Mouse (Mus musculus): ENCODE results near the gene Kcnab3. TPM values are rescaled to one million over a fixed set of nuclear protein-coding genes. Genes with fewer than 3 reads are reported as not detected.

Kcnab3 gene
- polyA plus RNA-seq, 1 experiment from 2014 or later, result 1.7 TPM

DNA sequence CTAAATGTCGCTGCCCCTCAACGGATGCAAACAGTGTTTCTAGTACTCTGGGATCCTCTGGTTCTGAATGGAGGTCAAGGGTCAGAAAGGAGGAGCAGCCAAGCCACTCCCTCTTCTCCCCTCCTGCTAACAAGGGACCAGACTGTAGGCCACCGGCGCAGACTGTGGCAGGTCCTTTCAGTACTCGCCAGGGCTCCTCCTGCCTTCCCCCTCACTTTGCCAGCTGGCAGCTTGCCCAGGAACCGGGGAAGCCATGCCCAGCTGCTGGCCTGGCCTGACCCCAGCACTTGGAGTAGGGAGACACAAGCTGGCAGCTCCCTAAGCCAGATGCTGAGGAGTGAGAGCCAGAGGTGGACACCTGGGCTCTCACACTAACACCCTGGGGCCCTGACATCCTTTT is 38.9 kb downstream of the Kcnab3 start:
- DNase-seq (ENCODE audit: low spot score) (peak; percentile 94), ATAC-seq (ENCODE audit: low read depth) (peak; percentile 39)
- H3K9ac ChIP-seq (ENCODE audit: low read depth, low read length), result peak overlapping the region; percentile 64
- peak overlapping the region; percentile 95 for H3K4me3 ChIP-seq (ENCODE audit: low read depth, low read length)
- peak overlapping the region; percentile 73 for H3K4me2 ChIP-seq (ENCODE audit: low read depth, low read length)
- H3K27ac ChIP-seq (replicated peaks; ENCODE audit: low read depth, low read length), result peak overlapping the region; percentile 100
- peaks cover 19% of the 10 kb centered on the region for H3K4me1 ChIP-seq (ENCODE audit: control insufficient read depth, insufficient read depth, low read length)
- H3K36me3 ChIP-seq (ENCODE audit: control insufficient read depth, insufficient read depth, low read length), result peaks cover 43% of the 10 kb centered on the region
- 6% methylated on average over 5 of the region's 6 CpGs for WGBS
- no peaks in the 10 kb centered on the region for H3K27me3 ChIP-seq (replicated peaks; ENCODE audit: control insufficient read depth, insufficient read depth, low read length)
- no peaks in the 10 kb centered on the region for H3K9me3 ChIP-seq (ENCODE audit: control insufficient read depth, low read length)

DNA sequence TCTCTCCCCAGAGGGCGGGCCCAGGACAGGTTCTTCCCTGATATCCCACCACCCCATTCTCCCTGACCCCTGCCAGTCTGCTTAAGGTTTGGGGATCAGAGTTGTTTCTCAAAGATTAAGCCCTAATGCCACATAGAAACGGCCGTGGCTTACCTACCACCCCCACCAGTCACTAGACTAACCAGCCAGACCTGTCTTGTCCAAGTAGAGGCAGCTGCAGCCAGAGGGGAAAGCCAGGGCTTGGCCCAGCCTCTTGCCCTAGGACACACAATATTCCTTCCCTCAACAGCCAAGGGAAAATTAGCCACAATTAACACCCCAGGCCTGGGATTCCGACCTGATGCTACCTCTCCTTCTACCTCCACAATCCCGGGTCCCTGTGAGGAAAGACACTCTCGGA is 39.7 kb downstream of the Kcnab3 start:
- 12% methylated on average over 6 of the region's 6 CpGs for WGBS
- DNase-seq (ENCODE audit: low spot score) (peak; percentile 72), ATAC-seq (ENCODE audit: low read depth) (no peak; the same call in 1 of the 2 replicates)
- H3K4me2 ChIP-seq (ENCODE audit: low read depth, low read length), result peak overlapping the region; percentile 73
- peak overlapping the region; percentile 100 for H3K27ac ChIP-seq (replicated peaks; ENCODE audit: low read depth, low read length)
- H3K36me3 ChIP-seq (ENCODE audit: control insufficient read depth, insufficient read depth, low read length), result peaks cover 35% of the 10 kb centered on the region
- peak overlapping the region; percentile 95 for H3K4me3 ChIP-seq (ENCODE audit: low read depth, low read length)
- no peaks in the 10 kb centered on the region for H3K27me3 ChIP-seq (replicated peaks; ENCODE audit: control insufficient read depth, insufficient read depth, low read length)
- peak overlapping the region; percentile 64 for H3K9ac ChIP-seq (ENCODE audit: low read depth, low read length)
- H3K9me3 ChIP-seq (ENCODE audit: control insufficient read depth, low read length), result no peaks in the 10 kb centered on the region
- H3K4me1 ChIP-seq (ENCODE audit: control insufficient read depth, insufficient read depth, low read length), result peaks cover 23% of the 10 kb centered on the region

DNA sequence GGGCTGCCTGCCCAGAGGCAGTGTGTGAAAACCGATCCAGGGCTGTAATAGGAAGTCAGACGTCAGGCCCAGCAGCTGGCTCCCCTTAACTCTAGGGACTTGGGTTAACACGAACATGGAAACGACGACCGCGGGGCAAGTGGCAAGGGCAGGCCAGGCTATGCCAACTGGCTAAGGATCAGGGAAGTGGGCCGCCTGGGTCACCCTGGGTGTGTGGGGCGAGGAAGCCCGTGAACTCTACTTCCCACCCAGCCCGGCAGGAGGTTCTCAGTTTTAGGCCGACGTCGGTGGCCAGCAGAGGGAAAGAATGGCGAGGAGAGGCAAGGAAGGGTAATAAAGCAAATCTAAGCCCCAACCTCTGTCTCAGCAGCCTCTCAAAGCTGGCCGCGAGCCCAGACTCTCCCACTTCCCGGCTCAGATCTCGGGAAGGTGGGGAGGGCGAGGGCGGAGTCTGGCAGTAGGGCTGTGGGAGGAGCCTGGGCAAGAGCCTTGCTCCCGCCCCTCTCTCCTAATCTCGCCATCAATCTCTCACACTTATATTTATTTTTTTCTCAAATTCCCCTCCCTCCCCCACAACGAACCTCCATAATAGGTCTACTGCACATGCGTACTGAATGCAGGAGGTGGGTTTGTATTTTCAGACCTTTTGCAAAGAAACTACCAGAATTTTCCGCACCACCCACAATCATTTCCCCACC is 40.2 kb downstream of the Kcnab3 start:
- H3K36me3 ChIP-seq (ENCODE audit: control insufficient read depth, insufficient read depth, low read length), result peaks cover 29% of the 10 kb centered on the region

DNA sequence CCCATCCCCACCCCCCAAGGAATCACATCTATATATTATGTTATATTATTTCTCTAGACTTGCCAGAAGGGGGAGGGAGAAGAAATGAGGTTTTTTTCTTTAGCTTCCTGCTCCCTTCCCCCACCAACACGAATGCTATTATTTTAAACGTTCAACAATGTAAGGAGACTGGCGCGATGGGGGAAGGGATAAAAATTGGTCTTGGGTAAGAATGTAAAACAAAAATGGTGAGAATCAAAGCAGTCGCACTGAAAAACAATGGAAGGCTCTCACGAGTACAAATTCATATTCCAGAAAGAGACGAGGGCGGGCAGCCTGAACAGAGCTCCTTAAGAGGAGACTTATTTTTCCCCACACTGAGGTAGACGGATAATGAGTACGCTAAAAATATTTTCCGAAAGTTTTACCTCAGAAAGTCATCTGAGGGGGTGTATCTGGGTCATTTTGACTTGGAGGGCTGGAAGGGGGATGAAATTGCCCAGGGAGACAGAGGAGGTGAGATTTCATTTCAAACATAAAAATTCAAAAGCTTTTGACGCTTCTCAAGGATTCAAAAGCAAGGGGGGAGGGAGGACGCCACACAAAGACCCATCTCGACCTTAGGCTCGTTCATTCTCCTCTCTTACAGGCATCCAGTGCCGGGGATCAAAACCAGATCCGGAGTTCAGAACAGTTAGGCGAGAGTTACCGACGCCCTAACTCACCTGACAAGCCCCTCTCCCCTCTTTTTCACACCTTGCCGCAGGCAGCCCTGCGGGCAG is 41.0 kb downstream of the Kcnab3 start:
- peaks cover 36% of the 10 kb centered on the region for H3K4me1 ChIP-seq (ENCODE audit: control insufficient read depth, insufficient read depth, low read length)
- peak overlapping the region; percentile 100 for H3K27ac ChIP-seq (replicated peaks; ENCODE audit: low read depth, low read length)
- under 1% methylated on average over 22 of the region's 22 CpGs for WGBS
- DNase-seq (ENCODE audit: low spot score) (peak; percentile 38), ATAC-seq (ENCODE audit: low read depth) (peak; percentile 2; the same call in 1 of the 2 replicates)
- H3K4me3 ChIP-seq (ENCODE audit: low read depth, low read length), result peak overlapping the region; percentile 95
- peak overlapping the region; percentile 73 for H3K4me2 ChIP-seq (ENCODE audit: low read depth, low read length)
- H3K9ac ChIP-seq (ENCODE audit: low read depth, low read length), result peak overlapping the region; percentile 100
- H3K36me3 ChIP-seq (ENCODE audit: control insufficient read depth, insufficient read depth, low read length), result peaks cover 22% of the 10 kb centered on the region
- H3K27me3 ChIP-seq (replicated peaks; ENCODE audit: control insufficient read depth, insufficient read depth, low read length), result no peaks in the 10 kb centered on the region
- H3K9me3 ChIP-seq (ENCODE audit: control insufficient read depth, low read length), result no peaks in the 10 kb centered on the region

More for the DNA sequence above, 40.2 kb downstream of the Kcnab3 start:
- Histone ChIP-seq H3K4me1 (ENCODE audit: control insufficient read depth, insufficient read depth, low read length) (peaks cover 29% of the 10 kb centered on the region), H3K27ac (replicated peaks; ENCODE audit: low read depth, low read length) (peak overlapping the region; percentile 100), H3K9ac (ENCODE audit: low read depth, low read length) (peak overlapping the region; percentile 100), H3K4me2 (ENCODE audit: low read depth, low read length) (peak overlapping the region; percentile 73), H3K9me3 (ENCODE audit: control insufficient read depth, low read length) (no peaks in the 10 kb centered on the region), H3K27me3 (replicated peaks; ENCODE audit: control insufficient read depth, insufficient read depth, low read length) (no peaks in the 10 kb centered on the region), H3K4me3 (ENCODE audit: low read depth, low read length) (peak overlapping the region; percentile 95)
- WGBS, result 0% methylated on average over 24 of the region's 26 CpGs
- peak; percentile 79 for ATAC-seq (ENCODE audit: low read depth)
- DNase-seq (ENCODE audit: low spot score), result peak; percentile 99

DNA sequence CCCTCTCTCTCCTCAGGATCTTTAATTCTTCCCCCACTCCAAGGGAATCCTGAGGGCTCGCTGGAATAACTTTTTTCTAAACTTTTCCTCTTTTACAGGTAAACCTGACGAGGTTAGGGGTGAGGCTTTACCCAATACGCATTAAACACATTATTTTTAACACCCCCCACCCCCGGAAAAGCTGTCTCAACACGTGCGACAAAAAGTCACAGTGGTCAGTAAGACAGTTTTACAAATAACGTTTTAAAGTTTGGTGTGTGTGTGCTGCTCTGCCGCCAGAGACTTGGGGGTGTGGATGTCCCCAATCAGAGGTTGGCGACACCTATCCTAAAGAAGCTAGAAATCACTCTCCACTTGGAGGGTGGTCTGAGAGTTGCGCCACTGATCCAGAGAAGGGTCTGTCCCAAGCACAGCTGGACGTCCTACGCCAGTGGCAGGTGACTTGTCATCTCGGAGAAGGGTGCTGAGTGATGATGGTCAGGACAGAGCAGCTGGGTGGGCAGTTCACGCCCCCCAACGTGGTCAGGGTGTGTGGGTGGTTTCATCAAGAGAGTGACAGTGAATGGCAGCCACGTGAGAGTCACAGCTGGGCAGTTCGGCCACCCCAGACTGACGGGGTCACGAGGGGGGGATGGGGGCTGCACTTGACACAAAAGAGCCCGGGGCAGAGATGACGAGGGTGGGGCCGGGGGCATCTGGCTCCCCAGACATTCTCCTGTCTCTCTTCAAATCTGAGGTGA is 41.7 kb downstream of the Kcnab3 start:
- no peaks in the 10 kb centered on the region for H3K27me3 ChIP-seq (replicated peaks; ENCODE audit: control insufficient read depth, insufficient read depth, low read length)
- ATAC-seq (ENCODE audit: low read depth), result no peak
- peaks cover 38% of the 10 kb centered on the region for H3K4me1 ChIP-seq (ENCODE audit: control insufficient read depth, insufficient read depth, low read length)
- H3K4me3 ChIP-seq (ENCODE audit: low read depth, low read length), result peak overlapping the region; percentile 95
- no peaks in the 10 kb centered on the region for H3K9me3 ChIP-seq (ENCODE audit: control insufficient read depth, low read length)
- peak overlapping the region; percentile 73 for H3K4me2 ChIP-seq (ENCODE audit: low read depth, low read length)
- H3K36me3 ChIP-seq (ENCODE audit: control insufficient read depth, insufficient read depth, low read length), result peaks cover 22% of the 10 kb centered on the region
- peak overlapping the region; percentile 100 for H3K27ac ChIP-seq (replicated peaks; ENCODE audit: low read depth, low read length)
- DNase-seq (ENCODE audit: low spot score), result peak; percentile 52
- H3K9ac ChIP-seq (ENCODE audit: low read depth, low read length), result peak overlapping the region; percentile 100
- WGBS, result under 1% methylated on average over 20 of the region's 22 CpGs

DNA sequence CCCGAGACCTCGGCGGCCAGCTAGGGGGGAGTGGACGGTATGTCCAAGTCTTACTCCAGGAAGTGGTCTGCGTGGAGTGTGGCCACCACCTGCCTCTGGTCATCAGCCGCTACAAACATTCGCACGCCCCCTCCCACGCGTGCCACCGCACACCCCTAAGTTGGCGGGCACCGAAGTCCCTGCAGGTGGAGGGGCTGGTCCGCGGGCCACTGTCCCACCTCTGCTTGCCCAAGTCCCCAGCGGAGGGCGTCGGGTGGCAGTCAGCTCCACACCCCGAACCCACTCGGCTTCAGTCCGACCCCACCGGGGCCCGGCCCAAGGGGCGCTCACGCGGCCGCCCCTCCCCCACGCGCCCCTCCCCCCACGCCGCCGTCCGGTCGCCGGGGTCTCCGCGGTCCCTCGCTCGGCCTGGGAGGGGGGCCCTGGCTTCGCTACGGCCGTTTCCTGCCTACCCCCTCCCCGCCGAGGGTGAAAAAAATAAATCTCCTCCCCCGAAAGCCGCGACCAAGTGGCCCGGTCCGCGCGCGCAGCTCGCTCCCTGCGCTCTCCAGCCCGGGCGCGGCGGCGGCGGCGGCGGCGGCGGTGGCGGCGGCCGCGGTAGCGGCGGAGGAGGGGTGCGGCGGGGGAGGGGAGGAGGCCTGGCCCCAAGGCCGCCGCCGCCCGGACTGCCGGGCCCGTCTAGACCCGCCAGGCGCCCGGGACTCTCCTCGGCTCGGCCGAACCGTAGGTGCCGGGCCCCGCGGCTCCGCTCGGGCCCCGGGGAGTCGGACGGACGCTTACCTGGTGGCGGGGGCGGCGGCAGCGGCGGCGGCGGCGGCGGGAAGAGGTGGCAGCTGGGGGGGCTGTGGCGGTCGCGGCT is 42.5 kb downstream of the Kcnab3 start:
- DNase-seq (ENCODE audit: low spot score) (peak; percentile 47), ATAC-seq (ENCODE audit: low read depth) (no peak)
- H3K4me3 ChIP-seq (ENCODE audit: low read depth, low read length), result peak overlapping the region; percentile 95
- H3K27me3 ChIP-seq (replicated peaks; ENCODE audit: control insufficient read depth, insufficient read depth, low read length), result no peaks in the 10 kb centered on the region
- H3K4me1 ChIP-seq (ENCODE audit: control insufficient read depth, insufficient read depth, low read length), result peaks cover 38% of the 10 kb centered on the region
- H3K4me2 ChIP-seq (ENCODE audit: low read depth, low read length), result peak overlapping the region; percentile 73
- 0% methylated on average over 16 of the region's 106 CpGs for WGBS
- H3K27ac ChIP-seq (replicated peaks; ENCODE audit: low read depth, low read length), result peak overlapping the region; percentile 100
- H3K9ac ChIP-seq (ENCODE audit: low read depth, low read length), result peak overlapping the region; percentile 100
- H3K36me3 ChIP-seq (ENCODE audit: control insufficient read depth, insufficient read depth, low read length), result peaks cover 22% of the 10 kb centered on the region
- no peaks in the 10 kb centered on the region for H3K9me3 ChIP-seq (ENCODE audit: control insufficient read depth, low read length)

DNA sequence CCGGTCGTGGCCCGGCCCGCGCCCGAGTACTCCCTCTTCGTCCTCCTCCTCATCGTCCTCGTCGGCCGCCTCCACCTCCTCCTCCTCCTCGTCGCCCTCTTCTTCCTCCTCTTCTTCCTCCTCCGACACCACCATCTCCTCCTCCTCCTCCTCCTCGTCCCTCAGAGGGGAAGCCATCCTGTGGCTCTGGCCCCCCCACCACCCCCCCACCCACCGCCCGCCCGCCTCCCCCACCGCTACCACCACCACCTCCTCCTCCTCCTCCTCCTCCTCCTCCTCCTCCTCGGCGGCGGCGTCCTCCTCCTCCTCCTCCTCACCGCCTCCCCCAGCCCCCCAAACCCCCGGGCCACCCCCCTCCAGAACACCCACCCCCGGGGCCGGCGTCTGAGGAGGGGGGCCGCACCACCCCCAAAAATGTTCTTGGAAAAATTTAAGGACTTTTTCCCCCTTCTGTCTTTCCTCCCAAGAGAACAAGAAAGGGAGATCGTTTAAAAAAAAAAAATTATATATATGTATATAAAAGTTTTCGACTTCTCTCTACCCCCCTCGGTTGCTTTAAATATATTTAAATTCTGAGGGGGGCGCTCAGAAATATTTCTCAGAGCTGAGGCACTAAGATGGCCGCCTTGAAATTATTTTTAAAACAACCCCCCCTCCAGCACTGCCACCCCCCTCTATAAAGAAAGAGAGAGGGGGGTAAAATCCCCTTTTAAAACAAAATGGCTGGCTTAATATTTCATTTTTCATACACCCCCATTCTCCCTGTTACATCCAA is 43.3 kb downstream of the Kcnab3 start, which contains the start of gene Chd3:
Chd3 (minus strand) TSS at position 192 of the 775 bp plus-strand sequence.
- ATAC-seq (ENCODE audit: low read depth), result no peak
- under 1% methylated on average over 17 of the region's 34 CpGs for WGBS
- Histone ChIP-seq H3K36me3 (ENCODE audit: control insufficient read depth, insufficient read depth, low read length) (peaks cover 21% of the 10 kb centered on the region), H3K4me1 (ENCODE audit: control insufficient read depth, insufficient read depth, low read length) (peaks cover 34% of the 10 kb centered on the region), H3K9ac (ENCODE audit: low read depth, low read length) (peak within 1 kb of the TSS; percentile 100), H3K4me2 (ENCODE audit: low read depth, low read length) (peak within 1 kb of the TSS; percentile 73), H3K27me3 (replicated peaks; ENCODE audit: control insufficient read depth, insufficient read depth, low read length) (no peaks in the 10 kb centered on the region), H3K27ac (replicated peaks; ENCODE audit: low read depth, low read length) (peak within 1 kb of the TSS; percentile 100), H3K4me3 (ENCODE audit: low read depth, low read length) (peak within 1 kb of the TSS; percentile 95), H3K9me3 (ENCODE audit: control insufficient read depth, low read length) (no peaks in the 10 kb centered on the region)
- DNase-seq (ENCODE audit: low spot score), result peak; percentile 44
